Mouse (Mus musculus) embryonic facial prominence, embryonic 15.5 days (tissue): ENCODE results near the gene Nacc1. TPM values are rescaled to one million over a fixed set of nuclear protein-coding genes. Genes with fewer than 3 reads are reported as not detected.

ENCODE experiments used
- ATAC-seq: fragments of 200-750 bp; cut with Nextera tagmentation; 2 replicates; pipeline ENCODE4 v1.8.0; 2017; ENCODE audit warnings: low read depth, moderate TSS enrichment; ENCODE audit not compliant: insufficient number of reproducible peaks, low FRiP score, low TSS enrichment
- H3K27ac ChIP-seq: fragments of 300-500 bp; sonication (generic); replicated peaks from 2 replicates; pipeline ENCODE4 v1.5.1; 2015; ENCODE audit warnings: mild to moderate bottlenecking, inconsistent platforms
- H3K27me3 ChIP-seq: fragments of 300-500 bp; sonication (generic); 2 replicates; pipeline ENCODE4 v1.6.1; 2015; ENCODE audit warnings: inconsistent platforms
- H3K36me3 ChIP-seq: fragments of 300-500 bp; sonication (generic); 2 replicates; pipeline ENCODE4 v1.6.1; 2015; ENCODE audit warnings: mild to moderate bottlenecking, inconsistent platforms
- H3K4me1 ChIP-seq: fragments of 300-500 bp; sonication (generic); 2 replicates; pipeline ENCODE4 v1.6.1; 2015; ENCODE audit warnings: inconsistent platforms
- H3K4me2 ChIP-seq: fragments of 300-500 bp; sonication (generic); replicated peaks from 2 replicates; pipeline ENCODE4 v1.6.1; 2015; ENCODE audit warnings: mild to moderate bottlenecking, inconsistent platforms
- H3K4me3 ChIP-seq: fragments of 300-500 bp; sonication (generic); replicated peaks from 2 replicates; pipeline ENCODE4 v1.5.1; 2015; ENCODE audit warnings: mild to moderate bottlenecking, inconsistent platforms
- H3K9ac ChIP-seq: fragments of 300-500 bp; sonication (generic); 2 replicates; pipeline ENCODE4 v1.6.1; 2015; ENCODE audit warnings: inconsistent platforms
- H3K9me3 ChIP-seq: fragments of 300-500 bp; sonication (generic); replicated peaks from 2 replicates; pipeline ENCODE4 v1.6.1; 2016; ENCODE audit warnings: inconsistent platforms
- WGBS: fragments of 180-500 bp; shearing (Covaris S2); methylation state at CpG from one replicate; pipeline ENCODE4 v1.1.7; 2015; 5-methylcytosine and 5-hydroxymethylcytosine counted together
- polyA plus RNA-seq: library from polyadenylated mRNA; unstranded; fragments of >200 nt; fragmentation: Nextera tagmentation; extraction: Ambion mirVana; gene quantifications from 2 replicates; pipeline ENCODE4 v1.2.1, GENCODE M21; 2015

Nacc1 gene
- polyA plus RNA-seq, 1 experiment from 2014 or later = 16.7 TPM

DNA sequence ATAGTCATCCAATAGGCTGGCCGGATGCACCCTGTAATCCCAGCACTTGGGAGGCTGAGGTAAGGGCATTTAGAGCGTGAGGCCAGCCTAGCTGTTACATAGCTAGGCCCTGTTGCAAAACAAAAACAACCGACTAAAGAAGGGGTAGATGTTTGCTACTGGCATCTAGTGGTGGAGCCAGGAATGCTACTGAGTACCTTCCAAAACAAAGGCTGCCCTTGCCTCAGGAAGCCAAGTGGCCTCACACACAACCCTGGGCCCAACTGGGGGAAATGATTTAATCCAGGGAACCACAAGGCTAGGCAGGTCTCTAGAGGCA lies 38.2 kb upstream of the Nacc1 start:
- H3K4me2 ChIP-seq = no peak overlapping the region
- H3K9me3 ChIP-seq = no peaks in the 10 kb centered on the region
- H3K27me3 ChIP-seq = no peaks in the 10 kb centered on the region
- H3K9ac ChIP-seq = peak overlapping the region; percentile 26
- ATAC-seq = no peak
- H3K4me3 ChIP-seq = no peak overlapping the region
- H3K4me1 ChIP-seq = peaks cover 88% of the 10 kb centered on the region
- H3K36me3 ChIP-seq = peaks cover 37% of the 10 kb centered on the region
- H3K27ac ChIP-seq = peak overlapping the region; percentile 98
- WGBS = 21% methylated on average over 3 of the region's 3 CpGs

DNA sequence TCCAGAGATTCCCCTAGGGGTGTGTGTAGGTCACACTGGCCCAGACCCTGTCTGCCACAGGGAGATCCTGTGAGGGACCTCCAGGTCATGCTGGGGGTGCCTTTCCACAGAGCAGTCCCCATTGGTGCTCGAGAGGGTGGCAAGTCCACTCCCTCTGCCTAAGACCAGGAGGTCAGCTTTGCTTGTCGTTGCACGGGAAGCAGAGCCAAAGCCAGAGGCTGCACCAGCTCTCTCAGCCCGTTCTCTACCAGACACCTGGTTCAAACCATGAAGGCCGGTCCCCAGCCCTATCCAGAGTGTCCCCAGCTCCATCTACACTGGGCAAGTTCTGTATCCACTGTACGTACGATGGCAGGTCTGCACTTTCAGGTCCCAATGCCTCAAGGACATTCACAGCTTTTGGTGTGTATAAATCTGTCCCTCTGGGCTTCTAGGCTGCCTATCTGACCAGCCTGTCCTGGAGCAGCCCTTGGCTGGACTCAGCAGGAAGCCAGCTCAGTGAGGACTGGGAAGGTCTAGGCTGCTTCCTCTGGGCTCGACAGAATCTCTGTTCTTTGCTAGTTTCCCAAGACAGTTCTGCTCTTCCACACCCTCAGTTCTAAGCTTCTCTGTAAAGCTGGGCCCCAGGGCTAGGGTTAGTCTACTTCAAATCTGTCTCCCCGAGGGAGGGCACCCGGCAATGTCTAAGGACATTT lies 37.7 kb upstream of the Nacc1 start:
- no peak for ATAC-seq
- WGBS = 51% methylated on average over 10 of the region's 10 CpGs
- Histone ChIP-seq H3K27me3 (no peaks in the 10 kb centered on the region), H3K4me1 (peaks cover 86% of the 10 kb centered on the region), H3K36me3 (peaks cover 41% of the 10 kb centered on the region), H3K4me2 (0 out of 2 replicates have a peak overlapping the region, but pooled peaks have one; percentile 3), H3K4me3 (no peak overlapping the region), H3K9me3 (no peaks in the 10 kb centered on the region), H3K27ac (peak overlapping the region; percentile 98), H3K9ac (peak overlapping the region; percentile 26)

- 0 out of 2 replicates have a peak overlapping the region, but pooled peaks have one; percentile 43 for H3K4me2 ChIP-seq
- H3K9ac ChIP-seq = no peak overlapping the region
- H3K4me1 ChIP-seq = peaks cover 84% of the 10 kb centered on the region
- peak overlapping the region; percentile 98 for H3K27ac ChIP-seq
- WGBS = 35% methylated on average over 9 of the region's 9 CpGs
- no peaks in the 10 kb centered on the region for H3K9me3 ChIP-seq
- no peak overlapping the region for H3K4me3 ChIP-seq
- H3K36me3 ChIP-seq = peaks cover 48% of the 10 kb centered on the region
- H3K27me3 ChIP-seq = no peaks in the 10 kb centered on the region
- ATAC-seq = no peak
Observed at GRCm38 (mm10) chr8:84724683-84725082, 37.0 kb upstream of the Nacc1 start.

GRCm38 (mm10) chr8:84723571-84723900 lies 35.9 kb upstream of the Nacc1 start:
- WGBS = 11% methylated on average over 7 of the region's 7 CpGs

DNA sequence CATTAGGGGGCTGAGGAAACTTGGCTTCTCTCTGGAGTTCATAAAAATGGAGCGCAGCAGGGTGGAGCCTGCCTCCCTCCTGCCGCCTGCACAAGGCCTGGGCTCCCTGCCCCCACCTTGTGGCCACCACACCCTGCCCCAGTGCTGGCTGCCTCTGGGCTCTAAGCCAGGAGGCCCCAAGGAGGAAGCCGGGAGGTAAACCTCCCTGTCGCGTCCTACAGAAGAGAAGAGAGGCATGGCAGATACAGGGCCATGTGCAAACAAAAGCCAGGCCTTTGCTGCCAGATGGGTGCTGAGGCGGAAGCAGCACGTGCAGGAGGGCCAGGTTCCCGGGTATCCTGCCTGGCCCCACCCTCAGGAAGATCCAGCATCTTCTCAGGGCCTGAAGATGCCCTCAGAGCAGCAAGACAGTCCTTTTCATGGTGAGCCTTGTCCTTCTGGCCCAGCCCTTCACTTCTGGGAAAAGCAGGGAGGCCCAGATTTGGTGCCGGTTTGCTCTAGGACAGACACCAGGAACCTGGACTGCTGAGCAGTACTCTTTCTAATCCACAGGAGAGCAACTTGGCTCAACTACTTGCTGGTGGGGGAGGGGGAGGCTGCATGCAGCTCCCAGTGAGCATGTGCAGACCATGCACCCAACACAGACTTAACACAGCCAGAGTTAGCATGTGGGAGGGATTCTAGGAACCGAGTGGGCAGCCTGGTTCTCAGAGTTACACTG lies 35.3 kb upstream of the Nacc1 start, which contains the start of gene G430095P16Rik:
Gene G430095P16Rik, plus strand, starts transcription at position 158 of the 721 bp plus-strand sequence.
- peak within 1 kb of the TSS; percentile 7; the same call in 1 of the 2 replicates for H3K4me3 ChIP-seq
- 5% methylated on average over 10 of the region's 10 CpGs for WGBS
- H3K27me3 ChIP-seq = no peaks in the 10 kb centered on the region
- peaks cover 83% of the 10 kb centered on the region for H3K4me1 ChIP-seq
- no peaks in the 10 kb centered on the region for H3K9me3 ChIP-seq
- H3K4me2 ChIP-seq = peak within 1 kb of the TSS; percentile 43
- peaks cover 63% of the 10 kb centered on the region for H3K36me3 ChIP-seq
- H3K27ac ChIP-seq = peak within 1 kb of the TSS; percentile 98
- ATAC-seq = peak; percentile 91
- peak within 1 kb of the TSS; percentile 23; the same call in 1 of the 2 replicates for H3K9ac ChIP-seq

More at GRCm38 (mm10) chr8:84723571-84723900, 35.9 kb upstream of the Nacc1 start:
- H3K9ac ChIP-seq = 0 out of 2 replicates have a peak overlapping the region, but pooled peaks have one; percentile 23
- ATAC-seq = no peak
- peak overlapping the region; percentile 98 for H3K27ac ChIP-seq
- H3K4me1 ChIP-seq = peaks cover 86% of the 10 kb centered on the region
- peaks cover 60% of the 10 kb centered on the region for H3K36me3 ChIP-seq
- no peaks in the 10 kb centered on the region for H3K9me3 ChIP-seq
- H3K4me2 ChIP-seq = peak overlapping the region; percentile 43
- no peaks in the 10 kb centered on the region for H3K27me3 ChIP-seq
- no peak overlapping the region for H3K4me3 ChIP-seq

GRCm38 (mm10) chr8:84722530-84722849 lies 34.8 kb upstream of the Nacc1 start:
- Histone ChIP-seq H3K27ac (peak overlapping the region; percentile 98), H3K9me3 (no peaks in the 10 kb centered on the region), H3K9ac (no peak overlapping the region), H3K4me2 (peak overlapping the region; percentile 43), H3K36me3 (peaks cover 65% of the 10 kb centered on the region), H3K4me3 (no peak overlapping the region), H3K27me3 (no peaks in the 10 kb centered on the region), H3K4me1 (peaks cover 80% of the 10 kb centered on the region)
- ATAC-seq = no peak
- WGBS = 29% methylated on average over 6 of the region's 6 CpGs

- H3K9me3 ChIP-seq = no peaks in the 10 kb centered on the region
- H3K4me2 ChIP-seq = no peak overlapping the region
- H3K9ac ChIP-seq = no peak overlapping the region
- no peak overlapping the region for H3K27ac ChIP-seq
- H3K4me3 ChIP-seq = no peak overlapping the region
- no peak for ATAC-seq
- peaks cover 79% of the 10 kb centered on the region for H3K4me1 ChIP-seq
- peaks cover 6% of the 10 kb centered on the region for H3K27me3 ChIP-seq
- 75% methylated on average over 5 of the region's 5 CpGs for WGBS
- peaks cover 51% of the 10 kb centered on the region for H3K36me3 ChIP-seq
Observed at GRCm38 (mm10) chr8:84718959-84719690, 31.5 kb upstream of the Nacc1 start.

DNA sequence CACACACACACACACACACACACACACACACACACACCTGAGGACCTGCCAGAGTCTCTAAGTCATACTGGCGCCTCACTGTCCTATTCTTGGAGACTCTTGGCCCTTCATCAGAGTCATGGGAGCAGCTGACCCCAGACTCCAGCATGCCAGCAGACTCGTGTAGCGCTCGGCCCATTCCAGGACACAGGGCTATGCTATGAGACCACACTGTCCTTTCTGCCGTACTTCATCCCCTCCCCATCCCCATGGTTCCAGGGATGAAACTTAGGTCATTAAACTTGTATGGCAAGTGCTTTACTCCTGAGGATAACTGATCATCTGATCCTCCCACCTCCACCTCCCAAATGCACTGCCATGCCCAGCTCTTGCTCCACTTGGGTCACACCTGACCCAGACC lies 30.8 kb upstream of the Nacc1 start:
- Histone ChIP-seq H3K36me3 (peaks cover 54% of the 10 kb centered on the region), H3K9ac (no peak overlapping the region)

DNA sequence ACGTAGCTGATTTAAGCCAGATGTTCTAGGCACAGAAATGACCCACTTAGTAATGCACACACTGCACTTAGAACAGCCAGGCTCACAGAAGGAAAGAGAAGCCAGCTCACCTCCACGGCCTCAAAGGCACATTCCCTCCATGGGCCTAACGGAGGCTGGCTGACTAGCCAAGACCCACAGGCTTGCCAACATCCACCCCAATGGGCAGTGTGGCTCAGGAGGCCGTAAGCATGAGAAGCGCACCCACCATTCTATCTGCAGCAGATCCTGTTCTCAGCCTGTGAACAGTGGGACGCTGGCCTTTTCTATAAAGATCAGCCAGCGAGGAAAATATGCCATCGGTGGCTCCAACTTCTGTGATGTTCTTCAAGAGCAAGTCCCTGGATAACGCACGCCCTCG lies 29.1 kb upstream of the Nacc1 start:
- WGBS = 73% methylated on average over 11 of the region's 11 CpGs
- peak overlapping the region; percentile 70 for H3K27ac ChIP-seq
- H3K4me1 ChIP-seq = peaks cover 78% of the 10 kb centered on the region
- peaks cover 6% of the 10 kb centered on the region for H3K27me3 ChIP-seq
- no peak overlapping the region for H3K9ac ChIP-seq
- peaks cover 56% of the 10 kb centered on the region for H3K36me3 ChIP-seq
- no peaks in the 10 kb centered on the region for H3K9me3 ChIP-seq
- no peak overlapping the region for H3K4me3 ChIP-seq
- ATAC-seq = no peak
- no peak overlapping the region for H3K4me2 ChIP-seq

More for the DNA sequence above, 30.8 kb upstream of the Nacc1 start:
- H3K9me3 ChIP-seq = no peaks in the 10 kb centered on the region
- no peak overlapping the region for H3K4me3 ChIP-seq
- WGBS = 88% methylated on average over 5 of the region's 5 CpGs
- no peak for ATAC-seq
- H3K4me2 ChIP-seq = no peak overlapping the region
- peaks cover 79% of the 10 kb centered on the region for H3K4me1 ChIP-seq
- peaks cover 6% of the 10 kb centered on the region for H3K27me3 ChIP-seq
- no peak overlapping the region for H3K27ac ChIP-seq

DNA sequence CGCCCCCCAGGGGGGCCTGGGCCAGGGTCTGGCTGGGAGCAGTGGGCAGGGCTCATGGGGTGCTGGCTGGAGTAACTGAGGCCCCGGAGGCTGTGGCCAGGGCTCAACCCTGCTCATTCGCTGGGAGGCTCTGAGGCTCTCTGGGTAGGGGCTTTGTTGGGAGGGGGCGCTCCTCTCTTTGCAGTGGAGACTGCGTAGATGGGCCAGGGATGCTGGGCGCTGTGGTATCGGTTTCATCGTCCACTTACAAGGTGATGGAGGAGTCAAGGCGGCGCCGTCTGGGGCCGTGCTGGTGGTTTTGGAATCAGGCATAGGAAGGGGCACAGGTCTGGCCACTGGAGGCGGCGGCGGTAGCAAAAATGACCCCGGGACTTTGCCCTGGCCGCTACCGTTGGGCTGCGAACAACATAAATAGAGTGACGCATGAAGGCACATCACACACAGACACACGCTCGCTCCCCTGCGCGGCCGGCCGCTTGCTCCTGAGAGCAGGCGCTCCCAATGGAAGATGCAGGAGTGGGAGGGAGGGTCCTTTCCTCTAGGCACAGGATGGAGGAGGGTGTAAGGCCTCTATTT lies 28.3 kb upstream of the Nacc1 start:
- ATAC-seq = no peak
- WGBS = 30% methylated on average over 27 of the region's 27 CpGs
- peak overlapping the region; percentile 74 for H3K27ac ChIP-seq
- H3K9me3 ChIP-seq = no peaks in the 10 kb centered on the region
- H3K27me3 ChIP-seq = peaks cover 6% of the 10 kb centered on the region
- H3K4me1 ChIP-seq = peaks cover 79% of the 10 kb centered on the region
- H3K36me3 ChIP-seq = peaks cover 48% of the 10 kb centered on the region
- H3K4me2 ChIP-seq = no peak overlapping the region
- H3K4me3 ChIP-seq = no peak overlapping the region
- no peak overlapping the region for H3K9ac ChIP-seq

DNA sequence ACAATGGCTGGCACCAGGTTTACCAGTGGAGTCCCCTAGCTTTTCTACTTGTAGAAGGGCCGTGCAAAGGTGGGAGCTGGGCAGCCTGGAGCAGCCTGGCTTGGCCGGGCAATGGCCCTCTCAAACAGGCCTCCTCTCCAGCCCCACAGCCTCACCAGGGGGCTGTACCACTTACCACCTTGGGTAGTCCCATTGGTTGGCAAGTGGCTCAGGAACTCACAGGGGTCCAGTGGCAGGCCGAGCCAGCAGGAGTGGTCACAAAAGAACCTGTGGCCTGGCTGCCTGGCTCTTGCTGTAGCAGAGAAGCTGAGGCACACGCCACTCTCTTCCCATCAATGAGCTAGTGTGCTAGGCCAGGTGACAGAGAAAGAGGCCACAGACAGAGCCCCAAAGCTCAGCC lies 26.5 kb upstream of the Nacc1 start:
- no peaks in the 10 kb centered on the region for H3K9me3 ChIP-seq
- peaks cover 6% of the 10 kb centered on the region for H3K27me3 ChIP-seq
- H3K4me3 ChIP-seq = no peak overlapping the region
- no peak overlapping the region for H3K9ac ChIP-seq
- H3K4me2 ChIP-seq = no peak overlapping the region
- H3K4me1 ChIP-seq = peaks cover 81% of the 10 kb centered on the region
- no peak for ATAC-seq
- 75% methylated on average over 4 of the region's 4 CpGs for WGBS
- H3K27ac ChIP-seq = peak overlapping the region; percentile 95
- H3K36me3 ChIP-seq = peaks cover 30% of the 10 kb centered on the region; the same call in 1 of the 2 replicates
